Mouse (Mus musculus): ENCODE results near the gene Ifit3b. TPM values are rescaled to one million over a fixed set of nuclear protein-coding genes. Genes with fewer than 3 reads are reported as not detected.
A peak's percentile ranks its signal among the peaks of the same experiment; 100 is the strongest.

The Ifit3b gene
- polyA plus RNA-seq, 1 experiment, result not detected

DNA sequence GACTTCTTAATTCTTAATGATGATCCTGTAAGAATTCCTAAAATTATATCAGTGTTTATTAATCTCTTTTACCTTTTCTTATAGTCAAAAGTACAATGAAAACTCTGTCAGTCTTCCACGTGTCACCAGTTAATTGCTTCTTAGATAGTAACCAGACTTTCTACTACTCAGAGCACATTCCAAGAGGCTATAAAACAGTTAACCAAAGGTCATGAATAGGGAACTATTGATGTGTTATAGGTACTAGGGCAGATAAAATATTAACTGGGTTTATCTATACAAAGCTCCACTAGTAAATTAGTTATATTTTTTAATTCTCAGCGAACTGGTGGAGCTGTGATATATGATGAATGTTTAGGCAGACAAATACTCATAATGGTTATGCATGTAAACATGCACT is 19.7 kb downstream of the Ifit3b start:
- H3ac ChIP-seq (ENCODE audit: control insufficient read depth, insufficient read length, low read depth), result no peak overlapping the region
- no peaks in the 10 kb centered on the region for H3K79me3 ChIP-seq (ENCODE audit: low read depth)
- no peak for TF ChIP-seq USF1 (IDR thresholded peaks at IDR 0.05; ENCODE audit: low read depth)
- no peak for TF ChIP-seq FOSL1 (IDR thresholded peaks at IDR 0.05; ENCODE audit: insufficient read depth, low read length, poor library complexity, severe bottlenecking)
- TF ChIP-seq CEBPB (IDR thresholded peaks at IDR 0.05; ENCODE audit: low read depth), result no peak
- TF ChIP-seq MAX (IDR thresholded peaks at IDR 0.05), result no peak
- no peak for TF ChIP-seq MYOD1 (IDR thresholded peaks at IDR 0.05; ENCODE audit: control insufficient read depth, insufficient read length, low read depth)
- TF ChIP-seq CTCF (IDR thresholded peaks at IDR 0.05; ENCODE audit: control insufficient read depth, insufficient read depth, insufficient read length), result no peak
- no peak for TF ChIP-seq MYOG (IDR thresholded peaks at IDR 0.05; ENCODE audit: control insufficient read depth, extremely low read depth, insufficient read length)
- H3K4me3 ChIP-seq (ENCODE audit: insufficient read depth, poor library complexity, severe bottlenecking), result no peak overlapping the region
- H3K36me3 ChIP-seq (ENCODE audit: control insufficient read depth, insufficient read depth), result no peaks in the 10 kb centered on the region
- H3K27me3 ChIP-seq (ENCODE audit: control insufficient read depth, insufficient read depth, insufficient read length), result peaks cover 13% of the 10 kb centered on the region
- H3K79me2 ChIP-seq (ENCODE audit: control insufficient read depth, insufficient read depth), result no peaks in the 10 kb centered on the region

DNA sequence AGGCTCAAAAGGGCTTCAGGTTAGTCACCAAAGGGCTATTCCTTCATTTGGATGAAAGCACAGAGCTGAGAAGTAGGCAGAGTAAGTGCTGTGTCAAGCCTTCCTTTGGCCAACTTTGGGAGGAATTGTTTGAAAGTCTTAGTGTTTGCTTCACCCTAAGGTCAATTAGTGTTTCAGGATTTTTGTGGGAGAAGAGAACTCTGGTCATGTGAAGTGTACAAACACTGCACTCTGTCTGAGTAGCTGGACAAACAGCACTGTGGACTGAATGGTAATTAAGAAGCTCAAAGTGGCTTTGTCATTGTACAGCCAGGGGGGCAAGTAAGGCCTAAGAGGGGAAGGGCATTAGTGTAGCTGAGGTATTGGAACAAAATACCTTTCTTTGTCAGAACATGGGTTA is 23.7 kb downstream of the Ifit3b start:
- Histone ChIP-seq H3K4me3 (ENCODE audit: insufficient read depth, poor library complexity, severe bottlenecking) (no peak overlapping the region), H3K79me3 (ENCODE audit: low read depth) (no peaks in the 10 kb centered on the region), H3K36me3 (ENCODE audit: control insufficient read depth, insufficient read depth) (no peaks in the 10 kb centered on the region), H3K79me2 (ENCODE audit: control insufficient read depth, insufficient read depth) (no peaks in the 10 kb centered on the region), H3K27me3 (ENCODE audit: control insufficient read depth, insufficient read depth, insufficient read length) (peaks cover 4% of the 10 kb centered on the region), H3ac (ENCODE audit: control insufficient read depth, insufficient read length, low read depth) (no peak overlapping the region)
- TF ChIP-seq CEBPB (IDR thresholded peaks at IDR 0.05; ENCODE audit: low read depth), result no peak
- no peak for TF ChIP-seq FOSL1 (IDR thresholded peaks at IDR 0.05; ENCODE audit: insufficient read depth, low read length, poor library complexity, severe bottlenecking)
- TF ChIP-seq MYOD1 (IDR thresholded peaks at IDR 0.05; ENCODE audit: control insufficient read depth, insufficient read length, low read depth), result no peak
- TF ChIP-seq MYOG (IDR thresholded peaks at IDR 0.05; ENCODE audit: control insufficient read depth, extremely low read depth, insufficient read length), result no peak
- no peak for TF ChIP-seq MAX (IDR thresholded peaks at IDR 0.05)
- TF ChIP-seq USF1 (IDR thresholded peaks at IDR 0.05; ENCODE audit: low read depth), result no peak
- no peak for TF ChIP-seq CTCF (IDR thresholded peaks at IDR 0.05; ENCODE audit: control insufficient read depth, insufficient read depth, insufficient read length)

DNA sequence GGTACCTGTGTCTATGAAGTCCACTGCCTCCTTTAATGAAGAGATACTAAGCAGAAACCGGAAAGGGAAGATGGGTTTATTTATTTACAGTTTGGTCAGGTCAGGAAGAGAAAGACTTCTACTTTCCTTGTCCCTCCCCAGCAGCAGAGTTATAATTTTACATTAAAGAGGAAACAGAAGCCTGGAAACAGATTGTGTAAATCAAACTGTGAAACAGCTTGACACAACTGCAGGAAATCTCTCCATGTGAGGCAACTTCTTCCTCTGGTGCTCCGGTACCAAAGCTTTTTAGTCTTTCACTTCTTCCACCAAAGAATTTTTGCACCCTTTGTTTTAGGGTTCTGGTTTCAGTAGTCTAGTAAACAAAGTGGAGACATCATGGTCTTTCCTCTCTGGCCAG is 25.7 kb downstream of the Ifit3b start:
- no peaks in the 10 kb centered on the region for H3K79me2 ChIP-seq (ENCODE audit: control insufficient read depth, insufficient read depth)
- no peaks in the 10 kb centered on the region for H3K36me3 ChIP-seq (ENCODE audit: control insufficient read depth, insufficient read depth)
- no peak overlapping the region for H3K4me3 ChIP-seq (ENCODE audit: insufficient read depth, poor library complexity, severe bottlenecking)
- H3ac ChIP-seq (ENCODE audit: control insufficient read depth, insufficient read length, low read depth), result no peak overlapping the region
- no peaks in the 10 kb centered on the region for H3K79me3 ChIP-seq (ENCODE audit: low read depth)
- TF ChIP-seq FOSL1 (IDR thresholded peaks at IDR 0.05; ENCODE audit: insufficient read depth, low read length, poor library complexity, severe bottlenecking) (no peak), CEBPB (IDR thresholded peaks at IDR 0.05; ENCODE audit: low read depth) (no peak), CTCF (IDR thresholded peaks at IDR 0.05; ENCODE audit: control insufficient read depth, insufficient read depth, insufficient read length) (no peak), MYOD1 (IDR thresholded peaks at IDR 0.05; ENCODE audit: control insufficient read depth, insufficient read length, low read depth) (no peak), MAX (IDR thresholded peaks at IDR 0.05) (no peak), USF1 (IDR thresholded peaks at IDR 0.05; ENCODE audit: low read depth) (no peak), MYOG (IDR thresholded peaks at IDR 0.05; ENCODE audit: control insufficient read depth, extremely low read depth, insufficient read length) (no peak)
- peaks cover 4% of the 10 kb centered on the region for H3K27me3 ChIP-seq (ENCODE audit: control insufficient read depth, insufficient read depth, insufficient read length)

DNA sequence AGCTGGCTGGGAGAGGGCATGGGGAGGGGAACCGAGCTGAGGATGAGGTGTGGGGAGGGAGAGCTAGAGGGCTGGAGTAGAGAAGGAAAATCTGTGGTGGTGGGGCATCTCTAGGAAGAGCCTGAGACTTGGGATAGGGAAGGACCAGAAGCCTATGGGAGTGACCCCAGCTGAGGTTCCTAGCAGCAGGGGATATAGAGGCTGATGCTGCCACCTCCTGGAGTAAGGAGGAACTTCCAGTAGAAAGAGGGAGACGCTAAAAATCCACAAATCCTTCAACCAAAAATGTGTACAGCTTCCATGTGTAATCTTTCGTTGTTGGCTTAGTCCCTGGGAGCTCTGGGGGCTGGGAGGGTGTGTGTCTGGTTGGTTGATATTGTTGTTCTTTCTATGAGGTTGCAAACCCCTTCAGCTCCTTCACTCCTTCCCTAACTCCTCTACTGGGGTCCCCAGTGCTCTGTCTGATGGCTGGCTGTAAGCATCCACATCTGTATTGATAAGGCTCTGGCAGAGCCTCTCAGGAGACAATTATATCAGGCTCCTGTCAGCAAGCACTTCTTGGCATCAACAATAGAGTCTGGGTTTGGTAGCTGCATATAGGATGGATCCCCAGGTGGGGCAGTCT is 29.3 kb downstream of the Ifit3b start:
- TF ChIP-seq CTCF (IDR thresholded peaks at IDR 0.05; ENCODE audit: control insufficient read depth, insufficient read depth, insufficient read length) (peak; percentile 5), CEBPB (IDR thresholded peaks at IDR 0.05; ENCODE audit: low read depth) (no peak), FOSL1 (IDR thresholded peaks at IDR 0.05; ENCODE audit: insufficient read depth, low read length, poor library complexity, severe bottlenecking) (no peak), MYOD1 (IDR thresholded peaks at IDR 0.05; ENCODE audit: control insufficient read depth, insufficient read length, low read depth) (no peak), MAX (IDR thresholded peaks at IDR 0.05) (no peak), USF1 (IDR thresholded peaks at IDR 0.05; ENCODE audit: low read depth) (no peak), MYOG (IDR thresholded peaks at IDR 0.05; ENCODE audit: control insufficient read depth, extremely low read depth, insufficient read length) (no peak)
- Histone ChIP-seq H3K4me3 (ENCODE audit: insufficient read depth, poor library complexity, severe bottlenecking) (no peak overlapping the region), H3K36me3 (ENCODE audit: control insufficient read depth, insufficient read depth) (no peaks in the 10 kb centered on the region), H3ac (ENCODE audit: control insufficient read depth, insufficient read length, low read depth) (no peak overlapping the region), H3K79me2 (ENCODE audit: control insufficient read depth, insufficient read depth) (no peaks in the 10 kb centered on the region), H3K79me3 (ENCODE audit: low read depth) (no peaks in the 10 kb centered on the region), H3K27me3 (ENCODE audit: control insufficient read depth, insufficient read depth, insufficient read length) (peaks cover 5% of the 10 kb centered on the region)

DNA sequence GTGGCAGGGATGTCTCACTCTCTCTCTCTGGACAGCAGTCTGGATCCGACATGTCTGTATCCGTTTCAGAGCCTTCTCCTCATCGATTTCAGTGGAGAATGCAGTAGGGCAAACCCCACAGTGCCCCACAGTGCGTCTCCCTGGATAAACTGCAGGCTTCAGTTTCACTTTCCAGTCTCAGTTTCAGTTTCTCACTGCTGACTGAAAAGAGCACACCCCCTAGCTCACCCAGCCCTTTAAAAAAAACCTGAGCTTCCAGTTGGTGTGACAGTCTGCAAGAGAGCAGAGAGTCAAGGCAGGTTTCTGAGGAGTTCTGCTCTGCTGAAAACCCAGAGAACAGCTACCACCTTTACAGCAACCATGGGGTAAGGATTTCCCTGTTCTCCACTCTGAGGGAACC is 32.9 kb downstream of the Ifit3b start, which contains the start of the genes Ifit1bl2 and Ifit1:
Gene Ifit1bl2, minus strand, starts transcription at position 121 of the 400 bp plus-strand sequence.
Gene Ifit1, plus strand, starts transcription at position 249 of the 400 bp plus-strand sequence.
- Histone ChIP-seq H3K79me3 (ENCODE audit: low read depth) (no peaks in the 10 kb centered on the region), H3ac (ENCODE audit: control insufficient read depth, insufficient read length, low read depth) (no peak within 1 kb of the TSS), H3K27me3 (ENCODE audit: control insufficient read depth, insufficient read depth, insufficient read length) (peaks cover 3% of the 10 kb centered on the region), H3K4me3 (ENCODE audit: insufficient read depth, poor library complexity, severe bottlenecking) (no peak within 1 kb of the TSS), H3K79me2 (ENCODE audit: control insufficient read depth, insufficient read depth) (no peaks in the 10 kb centered on the region), H3K36me3 (ENCODE audit: control insufficient read depth, insufficient read depth) (no peaks in the 10 kb centered on the region)
- TF ChIP-seq FOSL1 (IDR thresholded peaks at IDR 0.05; ENCODE audit: insufficient read depth, low read length, poor library complexity, severe bottlenecking) (no peak), USF1 (IDR thresholded peaks at IDR 0.05; ENCODE audit: low read depth) (no peak), CTCF (IDR thresholded peaks at IDR 0.05; ENCODE audit: control insufficient read depth, insufficient read depth, insufficient read length) (no peak), MAX (IDR thresholded peaks at IDR 0.05) (no peak), CEBPB (IDR thresholded peaks at IDR 0.05; ENCODE audit: low read depth) (no peak)
